Mouse (Mus musculus): ENCODE results near the gene Snu13. TPM values are rescaled to one million over a fixed set of nuclear protein-coding genes. Genes with fewer than 3 reads are reported as not detected.

Gene Snu13
- total RNA-seq, 1 experiment = 293 TPM

- TF ChIP-seq ZNF384 (IDR thresholded peaks at IDR 0.05; ENCODE audit: low read depth, low read length) = no peak
- TF ChIP-seq CHD2 (IDR thresholded peaks at IDR 0.05; ENCODE audit: low read depth, low read length) = no peak
- TF ChIP-seq MAFK (IDR thresholded peaks at IDR 0.05; ENCODE audit: insufficient read depth, low read depth, low read length) = no peak
- TF ChIP-seq HCFC1 (IDR thresholded peaks at IDR 0.05; ENCODE audit: borderline replicate concordance, insufficient read depth, low read length) = no peak
- no peak for TF ChIP-seq ZC3H11A (IDR thresholded peaks at IDR 0.05; ENCODE audit: borderline replicate concordance, low read depth, low read length)
- no peak for DNase-seq (ENCODE audit: low read depth, low spot score)
- Histone ChIP-seq H3K27ac (ENCODE audit: insufficient read depth, low read depth, low read length, poor library complexity, severe bottlenecking) (no peak overlapping the region), H3K9ac (ENCODE audit: insufficient read depth, low read depth, low read length, poor library complexity, severe bottlenecking) (no peak overlapping the region), H3K36me3 (ENCODE audit: control insufficient read depth, insufficient read depth, low read length, poor library complexity, severe bottlenecking) (peaks cover 71% of the 10 kb centered on the region), H3K4me1 (ENCODE audit: control insufficient read depth in 2 of 2, insufficient read depth in 2 of 2, low read length in 2 of 2, poor library complexity in 1 of 2) (no peaks in the 10 kb centered on the region), H3K9me3 (ENCODE audit: control insufficient read depth, insufficient read depth, low read depth, low read length) (no peaks in the 10 kb centered on the region), H3K4me3 (ENCODE audit: insufficient read depth in 1 of 2, low read depth in 1 of 2, low read length in 2 of 2, poor library complexity in 1 of 2, severe bottlenecking in 1 of 2) (no peak overlapping the region)
- in situ Hi-C loops (cut with MboI; ENCODE audit: low sequenced_read_pairs in 2 of 2, unreplicated experiment in 2 of 2) = no loop called here
These were observed 19.7 kb downstream of the Snu13 start for GRCm38 (mm10) chr15:82027726-82028125.

- TF ChIP-seq HCFC1 (IDR thresholded peaks at IDR 0.05; ENCODE audit: borderline replicate concordance, insufficient read depth, low read length) (no peak), MAFK (IDR thresholded peaks at IDR 0.05; ENCODE audit: insufficient read depth, low read depth, low read length) (no peak), ZC3H11A (IDR thresholded peaks at IDR 0.05; ENCODE audit: borderline replicate concordance, low read depth, low read length) (no peak), CHD2 (IDR thresholded peaks at IDR 0.05; ENCODE audit: low read depth, low read length) (no peak), ZNF384 (IDR thresholded peaks at IDR 0.05; ENCODE audit: low read depth, low read length) (no peak)
- DNase-seq (ENCODE audit: low read depth, low spot score) = no peak
- H3K27ac ChIP-seq (ENCODE audit: insufficient read depth, low read depth, low read length, poor library complexity, severe bottlenecking) = no peak overlapping the region
- no peaks in the 10 kb centered on the region for H3K9me3 ChIP-seq (ENCODE audit: control insufficient read depth, insufficient read depth, low read depth, low read length)
- no peaks in the 10 kb centered on the region for H3K4me1 ChIP-seq (ENCODE audit: control insufficient read depth in 2 of 2, insufficient read depth in 2 of 2, low read length in 2 of 2, poor library complexity in 1 of 2)
- H3K9ac ChIP-seq (ENCODE audit: insufficient read depth, low read depth, low read length, poor library complexity, severe bottlenecking) = no peak overlapping the region
- peaks cover 72% of the 10 kb centered on the region for H3K36me3 ChIP-seq (ENCODE audit: control insufficient read depth, insufficient read depth, low read length, poor library complexity, severe bottlenecking)
- no peak overlapping the region for H3K4me3 ChIP-seq (ENCODE audit: insufficient read depth in 1 of 2, low read depth in 1 of 2, low read length in 2 of 2, poor library complexity in 1 of 2, severe bottlenecking in 1 of 2)
- in situ Hi-C loops (cut with MboI; ENCODE audit: low sequenced_read_pairs in 2 of 2, unreplicated experiment in 2 of 2) = no loop called here
These were observed 20.1 kb downstream of the Snu13 start for GRCm38 (mm10) chr15:82027276-82027675.

- no peak for DNase-seq (ENCODE audit: low read depth, low spot score)
- H3K4me3 ChIP-seq (ENCODE audit: insufficient read depth in 1 of 2, low read depth in 1 of 2, low read length in 2 of 2, poor library complexity in 1 of 2, severe bottlenecking in 1 of 2) = no peak overlapping the region
- in situ Hi-C loops (cut with MboI; ENCODE audit: low sequenced_read_pairs in 2 of 2, unreplicated experiment in 2 of 2) = no loop called here
- H3K9me3 ChIP-seq (ENCODE audit: control insufficient read depth, insufficient read depth, low read depth, low read length) = no peaks in the 10 kb centered on the region
- H3K4me1 ChIP-seq (ENCODE audit: control insufficient read depth in 2 of 2, insufficient read depth in 2 of 2, low read length in 2 of 2, poor library complexity in 1 of 2) = no peaks in the 10 kb centered on the region
- H3K9ac ChIP-seq (ENCODE audit: insufficient read depth, low read depth, low read length, poor library complexity, severe bottlenecking) = no peak overlapping the region
- H3K27ac ChIP-seq (ENCODE audit: insufficient read depth, low read depth, low read length, poor library complexity, severe bottlenecking) = no peak overlapping the region
- no peak for TF ChIP-seq CHD2 (IDR thresholded peaks at IDR 0.05; ENCODE audit: low read depth, low read length)
- no peak for TF ChIP-seq HCFC1 (IDR thresholded peaks at IDR 0.05; ENCODE audit: borderline replicate concordance, insufficient read depth, low read length)
- no peak for TF ChIP-seq ZC3H11A (IDR thresholded peaks at IDR 0.05; ENCODE audit: borderline replicate concordance, low read depth, low read length)
- TF ChIP-seq MAFK (IDR thresholded peaks at IDR 0.05; ENCODE audit: insufficient read depth, low read depth, low read length) = no peak
- no peak for TF ChIP-seq ZNF384 (IDR thresholded peaks at IDR 0.05; ENCODE audit: low read depth, low read length)
- peaks cover 53% of the 10 kb centered on the region for H3K36me3 ChIP-seq (ENCODE audit: control insufficient read depth, insufficient read depth, low read length, poor library complexity, severe bottlenecking)
These were observed 23.3 kb downstream of the Snu13 start for GRCm38 (mm10) chr15:82023965-82024635.

- Histone ChIP-seq H3K4me3 (ENCODE audit: insufficient read depth in 1 of 2, low read depth in 1 of 2, low read length in 2 of 2, poor library complexity in 1 of 2, severe bottlenecking in 1 of 2) (no peak overlapping the region), H3K27ac (ENCODE audit: insufficient read depth, low read depth, low read length, poor library complexity, severe bottlenecking) (no peak overlapping the region; the same call in 1 of the 2 replicates), H3K4me1 (ENCODE audit: control insufficient read depth in 2 of 2, insufficient read depth in 2 of 2, low read length in 2 of 2, poor library complexity in 1 of 2) (no peaks in the 10 kb centered on the region), H3K9ac (ENCODE audit: insufficient read depth, low read depth, low read length, poor library complexity, severe bottlenecking) (no peak overlapping the region), H3K9me3 (ENCODE audit: control insufficient read depth, insufficient read depth, low read depth, low read length) (no peaks in the 10 kb centered on the region), H3K36me3 (ENCODE audit: control insufficient read depth, insufficient read depth, low read length, poor library complexity, severe bottlenecking) (peaks cover 46% of the 10 kb centered on the region)
- in situ Hi-C loops (cut with MboI; ENCODE audit: low sequenced_read_pairs in 2 of 2, unreplicated experiment in 2 of 2) = no loop called here
- no peak for DNase-seq (ENCODE audit: low read depth, low spot score)
- TF ChIP-seq CHD2 (IDR thresholded peaks at IDR 0.05; ENCODE audit: low read depth, low read length) = no peak
- no peak for TF ChIP-seq HCFC1 (IDR thresholded peaks at IDR 0.05; ENCODE audit: borderline replicate concordance, insufficient read depth, low read length)
- TF ChIP-seq ZC3H11A (IDR thresholded peaks at IDR 0.05; ENCODE audit: borderline replicate concordance, low read depth, low read length) = no peak
- TF ChIP-seq MAFK (IDR thresholded peaks at IDR 0.05; ENCODE audit: insufficient read depth, low read depth, low read length) = no peak
- no peak for TF ChIP-seq ZNF384 (IDR thresholded peaks at IDR 0.05; ENCODE audit: low read depth, low read length)
These were observed 24.8 kb downstream of the Snu13 start for GRCm38 (mm10) chr15:82022535-82023088.

Measured in ES-E14 (cell line).